Mouse (Mus musculus): Measurements from ENCODE around the gene Vmn1r40.

The Vmn1r40 gene

GRCm38 (mm10) chr6:89707240-89707639, at the start of gene Vmn1r40:
Gene Vmn1r40, plus strand, starts transcription at chr6:89707540.
- DNase-seq (ENCODE audit: low spot score in 2 of 2) = no peak

- no peak for DNase-seq (ENCODE audit: low spot score in 2 of 2)
Observed at GRCm38 (mm10) chr6:89658342-89658741, 49.0 kb upstream of the Vmn1r40 start.

GRCm38 (mm10) chr6:89658931-89659330, 48.4 kb upstream of the Vmn1r40 start:
- no peak for DNase-seq (ENCODE audit: low spot score in 2 of 2)

- DNase-seq (ENCODE audit: low spot score in 2 of 2) = peak in 1 of 2 experiments; percentile 58
Observed at GRCm38 (mm10) chr6:89659692-89660423, 47.5 kb upstream of the Vmn1r40 start.

- no peak for DNase-seq (ENCODE audit: low spot score in 2 of 2)
Observed at GRCm38 (mm10) chr6:89660490-89660889, 46.9 kb upstream of the Vmn1r40 start.

GRCm38 (mm10) chr6:89662521-89662920, 44.8 kb upstream of the Vmn1r40 start:
- no peak for DNase-seq (ENCODE audit: low spot score in 2 of 2)

GRCm38 (mm10) chr6:89665155-89665554, 42.2 kb upstream of the Vmn1r40 start:
- DNase-seq (ENCODE audit: low spot score in 2 of 2) = no peak

GRCm38 (mm10) chr6:89665667-89666066, 41.7 kb upstream of the Vmn1r40 start:
- peak; percentile 12 to 14 for DNase-seq (ENCODE audit: low spot score in 2 of 2)

- no peak for DNase-seq (ENCODE audit: low spot score in 2 of 2)
Observed at GRCm38 (mm10) chr6:89666976-89667375, 40.4 kb upstream of the Vmn1r40 start.

- peak; percentile 13 to 19 for DNase-seq (ENCODE audit: low spot score in 2 of 2)
Observed at GRCm38 (mm10) chr6:89669556-89669955, 37.8 kb upstream of the Vmn1r40 start.

- DNase-seq (ENCODE audit: low spot score in 2 of 2) = peak; percentile 16 to 19
Observed at GRCm38 (mm10) chr6:89671431-89671830, 35.9 kb upstream of the Vmn1r40 start.

GRCm38 (mm10) chr6:89672641-89673040, 34.7 kb upstream of the Vmn1r40 start:
- peak in 1 of 2 experiments; percentile 34 for DNase-seq (ENCODE audit: low spot score in 2 of 2)

GRCm38 (mm10) chr6:89673135-89673780, 34.1 kb upstream of the Vmn1r40 start:
- peak in 1 of 2 experiments; percentile 30 for DNase-seq (ENCODE audit: low spot score in 2 of 2)

- no peak for DNase-seq (ENCODE audit: low spot score in 2 of 2)
Observed at GRCm38 (mm10) chr6:89678522-89678921, 28.8 kb upstream of the Vmn1r40 start.

GRCm38 (mm10) chr6:89679291-89679835, 28.0 kb upstream of the Vmn1r40 start:
- peak; percentile 74 to 79 for DNase-seq (ENCODE audit: low spot score in 2 of 2)

GRCm38 (mm10) chr6:89680155-89680554, 27.2 kb upstream of the Vmn1r40 start:
- DNase-seq (ENCODE audit: low spot score in 2 of 2) = peak; percentile 68 to 78

GRCm38 (mm10) chr6:89684231-89684630, 23.1 kb upstream of the Vmn1r40 start:
- no peak for DNase-seq (ENCODE audit: low spot score in 2 of 2)

GRCm38 (mm10) chr6:89687100-89687499, 20.2 kb upstream of the Vmn1r40 start:
- no peak for DNase-seq (ENCODE audit: low spot score in 2 of 2)

- DNase-seq (ENCODE audit: low spot score in 2 of 2) = no peak
Observed at GRCm38 (mm10) chr6:89706624-89707023, 716 bp upstream of the Vmn1r40 start.

- no peak for DNase-seq (ENCODE audit: low spot score in 2 of 2)
Observed at GRCm38 (mm10) chr6:89718051-89718450, 10.7 kb downstream of the Vmn1r40 start.

- no peak for DNase-seq (ENCODE audit: low spot score in 2 of 2)
Observed at GRCm38 (mm10) chr6:89740466-89740865, 33.1 kb downstream of the Vmn1r40 start, which contains the start of gene Vmn1r41. Gene Vmn1r41, plus strand, starts transcription at chr6:89740766.

- no peak for DNase-seq (ENCODE audit: low spot score in 2 of 2)
Observed at GRCm38 (mm10) chr6:89742811-89743210, 35.5 kb downstream of the Vmn1r40 start.
